Mouse (Mus musculus): Measurements from ENCODE around the gene Pi4kb.

- TF ChIP-seq CTCF (IDR thresholded peaks at IDR 0.05; ENCODE audit: borderline replicate concordance, control insufficient read depth, extremely low read depth, insufficient read depth, low read length, poor library complexity): no peak
- TF ChIP-seq POLR2A (IDR thresholded peaks at IDR 0.05; ENCODE audit: control insufficient read depth, extremely low read depth, insufficient read depth, low read length, poor library complexity): no peak
Observed at GRCm38 (mm10) chr3:94987578-94987977, 13.0 kb downstream of the Pi4kb start.
